Mouse (Mus musculus) liver, postnatal 0 days (tissue): ENCODE measurements around the gene Myadm.

Experiments used
- CTCF ChIP-seq: sonication (generic); IDR thresholded peaks from 2 replicates; pipeline ENCODE4 v1.5.1; 2016; ENCODE audit warnings: antibody characterized with exemption, low read depth
- EP300 ChIP-seq: IDR thresholded peaks from 2 replicates; pipeline ENCODE4 v1.6.1; 2016; ENCODE audit warnings: antibody characterized with exemption, low read depth, mild to moderate bottlenecking

DNA sequence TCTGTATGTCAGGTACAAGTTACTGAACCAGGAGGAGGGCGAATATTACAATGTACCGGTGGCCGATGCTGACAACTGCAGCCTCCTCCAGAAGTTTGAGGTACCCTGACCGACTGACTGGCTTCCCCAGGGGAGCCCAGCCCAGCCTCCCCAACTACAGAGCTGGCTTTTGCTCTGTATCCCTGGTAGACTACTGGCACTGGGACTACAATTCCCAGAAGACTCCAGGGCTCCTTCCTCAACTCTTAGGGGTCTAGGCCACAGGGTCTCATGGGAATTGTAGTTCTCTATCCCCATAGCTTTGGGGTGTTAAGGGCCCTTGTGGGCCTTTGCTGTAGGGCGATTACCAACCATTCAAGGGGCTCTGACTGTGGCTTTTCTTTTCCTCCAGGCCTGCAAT is 25.2 kb downstream of the Myadm start:
- TF ChIP-seq CTCF (no peak), EP300 (no peak)
